Mouse (Mus musculus) spleen, postnatal 14 days (tissue): Measurements from ENCODE around the gene Polr2e.

Source experiments
- DNase-seq, 2 experiments: peaks; one replicate each; pipeline ENCODE4 v3.0.0; 2021 to 2022; ENCODE audit warnings: low spot score in 2 of 2

Gene Polr2e

DNA sequence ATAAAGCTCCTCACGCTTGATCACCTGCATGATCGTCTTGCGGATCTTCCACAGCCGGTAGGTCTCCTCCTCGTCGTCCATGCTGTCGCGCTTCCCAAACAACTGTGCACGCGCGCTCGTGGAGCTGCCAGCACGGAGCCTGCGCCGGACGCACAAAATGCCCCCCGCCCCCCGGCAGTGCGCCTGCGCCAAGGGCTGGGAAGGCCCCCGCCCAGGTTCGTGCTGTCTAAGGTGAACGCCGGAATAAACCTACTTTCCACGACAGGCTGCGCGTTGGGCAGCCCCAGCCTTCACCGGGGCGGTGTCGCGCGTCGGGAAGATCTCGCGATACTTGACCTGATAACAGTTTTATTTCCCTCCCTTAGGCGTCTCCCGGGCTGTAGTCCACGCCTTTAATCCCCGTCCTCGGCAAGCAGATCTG is at the start of gene Polr2e:
Gene Polr2e (minus strand): TSS at position 237 of the 421 bp plus-strand sequence.
- peak; percentile 96 to 97 for DNase-seq

DNA sequence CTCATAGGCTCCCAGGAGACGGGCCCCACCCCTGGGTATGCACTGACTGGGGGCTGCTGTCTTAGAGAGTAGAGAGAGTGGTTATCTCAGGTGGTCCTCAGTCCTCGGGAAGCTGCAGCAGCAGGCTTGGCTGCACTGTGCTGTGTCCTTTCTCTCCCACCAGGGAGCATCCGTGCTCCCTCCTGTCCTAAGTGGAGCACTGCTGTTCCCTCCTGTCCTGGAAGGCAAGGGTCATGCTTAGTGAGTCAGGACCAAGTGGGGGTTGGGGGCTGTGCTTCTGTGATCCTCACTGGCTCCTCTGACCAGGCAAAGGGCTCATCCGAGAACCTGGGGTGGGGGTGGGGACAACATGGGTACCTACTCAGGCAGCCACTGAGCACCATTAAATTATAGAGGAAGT is 49.6 kb upstream of the Polr2e start:
- DNase-seq: no peak

DNA sequence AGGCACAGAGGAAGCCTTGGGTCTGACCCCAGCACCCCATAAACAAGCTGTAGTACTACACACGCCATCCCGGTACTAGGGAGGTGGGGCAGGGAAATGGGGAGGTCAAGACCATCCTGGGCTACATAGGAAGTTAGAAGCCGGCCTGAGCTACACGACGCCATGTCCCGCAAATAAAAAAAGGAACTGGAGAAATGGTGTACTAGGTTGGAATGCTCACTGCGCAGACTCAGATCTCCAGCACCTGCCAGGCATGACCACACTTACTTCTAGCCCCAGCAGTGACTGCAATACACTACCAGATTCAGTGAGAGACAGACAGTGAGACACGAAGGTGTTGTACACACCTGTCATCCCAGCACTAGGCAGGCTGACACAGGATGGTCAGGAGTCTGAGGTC is 47.9 kb upstream of the Polr2e start:
- DNase-seq: no peak

DNA sequence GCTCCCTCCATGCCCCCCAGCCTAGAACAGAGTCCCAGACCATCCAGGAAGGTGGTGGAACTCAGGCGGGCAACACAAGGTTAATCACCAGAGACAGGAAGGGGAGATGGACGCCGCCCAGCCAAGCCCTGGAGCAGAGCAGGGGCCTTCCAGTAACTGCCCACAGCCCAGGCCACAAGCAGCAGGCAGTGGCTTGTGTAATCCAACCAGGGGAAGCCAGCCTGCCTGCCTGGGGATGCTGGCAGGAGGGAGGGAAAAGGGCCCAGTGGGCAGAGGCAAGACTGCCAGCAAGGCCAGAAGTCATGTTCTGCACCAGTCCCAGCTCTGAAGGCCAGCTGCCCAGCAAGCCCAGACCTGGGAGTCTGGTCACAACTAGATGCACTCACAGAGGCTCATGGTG is 47.3 kb upstream of the Polr2e start:
- DNase-seq: no peak

DNA sequence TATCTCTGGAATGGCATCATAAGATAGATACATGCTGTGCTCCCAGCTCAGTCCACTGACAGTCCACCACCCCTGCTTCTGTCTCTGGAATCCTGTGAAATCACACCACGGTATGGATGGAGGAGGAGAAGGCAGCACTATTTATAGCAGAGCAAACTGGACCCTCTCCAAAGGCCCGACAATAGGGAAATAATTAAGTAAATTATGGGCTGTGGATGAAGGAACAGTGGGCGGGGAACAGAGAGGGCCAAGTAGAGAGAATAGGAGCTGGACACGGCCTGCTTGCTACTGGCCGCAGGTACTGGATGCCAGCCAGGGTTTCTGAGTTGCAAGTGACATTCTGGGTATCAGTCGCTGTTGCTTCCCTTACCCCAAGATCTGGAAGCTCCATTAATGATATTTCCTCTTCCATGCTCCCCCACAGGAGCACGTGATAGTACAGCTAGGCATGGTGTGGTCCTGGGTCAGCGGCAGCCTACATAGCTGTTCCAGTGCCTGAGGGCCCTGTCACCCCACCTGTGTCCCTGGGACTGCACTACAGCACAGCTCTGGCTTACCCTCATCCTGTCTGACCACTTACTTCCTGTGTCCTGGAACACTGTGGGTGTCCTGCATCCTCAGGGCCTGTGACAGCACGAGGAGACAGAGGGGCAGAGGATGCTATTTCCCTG is 45.4 kb upstream of the Polr2e start:
- DNase-seq: no peak

DNA sequence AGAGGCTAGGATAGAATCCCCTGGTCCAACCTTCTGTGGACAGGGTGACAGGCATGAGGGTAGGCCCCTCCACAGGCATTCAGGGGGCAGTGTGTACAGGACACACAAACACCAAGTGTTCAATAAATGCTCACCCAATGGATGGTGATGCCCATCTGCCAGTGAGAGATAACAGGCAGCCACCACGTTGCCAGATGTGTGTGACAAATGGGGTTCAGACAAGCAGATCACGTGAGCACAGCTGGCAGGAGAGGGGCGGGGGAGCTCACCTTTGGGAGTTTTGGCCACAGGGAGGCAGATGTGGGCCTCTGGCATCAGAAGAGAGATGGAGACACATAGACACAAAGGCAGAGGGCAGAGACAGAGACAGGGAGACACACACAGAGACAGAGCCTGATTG is 41.5 kb upstream of the Polr2e start:
- DNase-seq: peak; percentile 63 to 66

DNA sequence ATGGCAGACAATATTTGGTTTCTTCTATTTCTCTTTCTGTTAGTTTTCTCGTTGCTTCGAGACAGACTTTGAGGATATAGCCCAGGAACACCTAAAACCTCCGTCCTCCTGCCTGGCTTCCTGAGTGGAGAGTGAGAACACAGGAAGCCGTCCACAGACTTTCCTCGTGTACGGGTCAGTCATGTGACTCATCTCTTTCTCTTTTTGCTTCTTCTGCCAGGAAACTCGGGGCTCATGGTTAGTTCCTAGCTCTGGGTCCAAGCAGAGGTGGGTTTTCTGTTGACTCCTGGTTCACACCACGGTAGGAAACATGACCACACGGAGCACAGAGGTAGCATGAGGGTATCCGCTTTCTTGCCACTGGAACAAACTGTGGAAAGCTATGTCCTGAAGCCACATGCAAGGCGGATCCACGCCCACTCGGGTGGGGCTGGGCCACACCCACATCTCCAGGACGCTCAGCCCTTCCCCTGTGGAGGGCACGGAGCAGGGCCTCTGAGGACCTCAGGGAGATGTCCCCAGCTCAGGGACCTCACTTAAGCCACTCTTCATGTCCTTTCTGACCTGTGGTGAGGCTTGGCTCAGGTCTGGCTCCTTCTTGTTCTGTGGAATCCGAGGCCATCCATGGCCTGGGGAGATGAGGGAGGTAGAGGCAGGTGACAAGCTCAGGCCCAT is 40.9 kb upstream of the Polr2e start:
- peak; percentile 60 to 61 for DNase-seq

DNA sequence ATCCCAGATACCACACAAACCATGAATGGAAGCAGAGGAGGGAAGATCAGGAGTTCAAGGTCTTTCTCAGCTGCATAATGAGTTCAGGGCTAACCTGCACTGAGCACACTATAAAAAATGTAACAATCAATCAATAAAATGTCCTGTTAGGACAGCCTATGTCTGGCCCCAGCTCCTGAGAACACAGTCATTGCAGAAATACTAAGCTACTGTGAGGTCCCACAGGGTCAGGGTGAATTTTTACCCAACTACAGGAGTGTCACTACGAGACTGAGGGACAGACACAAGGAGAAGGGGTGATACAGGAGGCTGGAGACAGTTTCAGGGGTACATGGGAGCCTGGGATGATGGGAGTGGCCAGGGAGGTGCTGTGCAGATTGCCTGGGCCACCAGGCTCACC is 38.8 kb upstream of the Polr2e start:
- no peak for DNase-seq

DNA sequence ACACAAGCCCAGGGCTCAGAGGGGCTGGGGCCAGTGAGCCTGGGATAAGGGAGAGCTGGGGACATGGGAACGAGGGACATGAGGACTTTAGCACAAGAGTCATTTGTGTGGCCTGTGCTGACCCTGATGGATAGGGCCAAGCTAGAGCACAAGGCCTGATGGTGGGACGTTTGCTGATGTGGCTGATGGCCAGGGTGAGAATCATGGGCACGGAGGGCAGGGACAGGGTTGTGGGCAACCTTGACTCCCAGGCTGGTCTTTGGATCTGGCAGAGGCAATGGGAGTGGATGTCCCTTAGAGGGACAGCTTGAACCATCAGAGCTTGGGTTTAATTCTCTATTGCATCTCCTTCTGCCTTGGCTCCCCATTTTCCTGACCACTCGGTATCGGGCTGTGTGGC is 37.7 kb upstream of the Polr2e start:
- DNase-seq: no peak

DNA sequence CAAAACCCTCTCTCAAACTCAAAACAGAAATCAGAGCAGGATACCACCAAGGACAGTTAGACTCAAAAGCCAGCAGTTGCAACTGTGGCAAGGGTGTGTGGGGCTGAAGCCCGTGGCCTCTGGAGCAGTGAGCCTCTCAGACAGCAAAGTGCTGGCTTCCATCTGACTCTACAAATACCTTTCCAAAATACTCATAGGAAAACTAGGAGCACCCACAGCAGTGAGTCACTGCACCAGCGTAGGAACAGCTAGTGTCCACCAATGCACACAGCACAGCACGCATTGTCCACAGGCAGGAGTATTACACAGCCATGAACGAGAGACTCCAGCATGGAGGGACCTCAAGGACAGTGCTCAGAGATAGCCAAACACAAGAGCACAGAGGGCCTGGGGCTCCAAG is 36.8 kb upstream of the Polr2e start:
- no peak for DNase-seq

DNA sequence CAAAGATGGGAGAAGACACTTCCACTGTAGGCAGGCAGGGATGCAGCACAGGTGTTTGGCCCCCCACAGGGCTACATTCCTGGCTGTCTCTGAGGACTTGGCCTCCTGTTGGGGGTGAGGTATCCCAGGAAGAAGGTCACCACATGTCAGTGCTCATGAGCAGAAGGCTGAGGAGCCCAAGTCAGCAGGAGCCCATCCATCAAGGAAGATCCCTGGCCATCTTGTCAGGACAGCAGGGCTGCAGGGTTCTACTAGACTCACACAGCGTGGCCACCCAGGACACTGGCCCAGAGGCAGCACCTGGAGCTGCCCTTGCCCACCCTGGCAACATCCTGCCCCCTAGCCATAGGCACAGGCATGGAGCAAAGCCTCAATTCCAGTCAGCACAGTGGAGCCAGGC is 36.3 kb upstream of the Polr2e start:
- DNase-seq: no peak

DNA sequence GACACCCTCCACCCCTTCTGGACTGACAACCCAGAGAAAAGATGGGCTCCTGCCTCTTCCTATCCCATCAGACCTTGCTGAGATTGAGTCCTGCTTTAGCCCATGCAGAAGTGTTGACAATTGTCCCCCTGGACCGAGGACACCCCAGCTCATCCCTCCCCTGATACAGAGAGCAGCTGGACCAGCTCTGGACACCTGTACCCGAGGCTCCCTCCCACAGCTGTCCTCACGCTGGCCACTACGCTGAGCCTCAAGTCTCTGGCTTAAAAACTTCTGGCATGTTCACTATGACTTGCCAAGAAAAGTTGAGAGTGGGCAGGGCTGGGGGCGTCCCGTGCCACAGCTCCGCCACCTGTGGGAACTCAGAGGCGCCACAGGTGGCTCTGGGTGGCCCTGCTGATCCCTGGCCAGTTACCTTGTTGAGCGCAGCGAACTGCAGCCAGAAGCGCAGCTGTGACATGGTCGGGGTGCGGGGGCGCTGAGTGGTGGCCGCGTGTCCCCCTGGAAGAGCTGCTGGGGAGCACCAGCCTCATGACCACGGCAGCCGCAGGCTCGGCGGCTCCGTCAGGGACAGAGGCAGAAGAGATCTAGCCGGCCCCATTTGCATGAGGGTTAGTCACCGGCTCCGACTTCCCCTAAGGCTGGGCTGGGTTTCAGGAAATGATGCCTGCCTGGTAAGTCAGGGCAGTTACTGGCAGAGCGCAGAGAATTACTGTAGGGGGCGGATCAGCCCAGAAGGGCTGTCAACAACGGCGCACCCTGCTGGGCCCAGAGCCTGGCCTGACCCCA is 35.4 kb upstream of the Polr2e start:
- peak; percentile 60 to 74 for DNase-seq

DNA sequence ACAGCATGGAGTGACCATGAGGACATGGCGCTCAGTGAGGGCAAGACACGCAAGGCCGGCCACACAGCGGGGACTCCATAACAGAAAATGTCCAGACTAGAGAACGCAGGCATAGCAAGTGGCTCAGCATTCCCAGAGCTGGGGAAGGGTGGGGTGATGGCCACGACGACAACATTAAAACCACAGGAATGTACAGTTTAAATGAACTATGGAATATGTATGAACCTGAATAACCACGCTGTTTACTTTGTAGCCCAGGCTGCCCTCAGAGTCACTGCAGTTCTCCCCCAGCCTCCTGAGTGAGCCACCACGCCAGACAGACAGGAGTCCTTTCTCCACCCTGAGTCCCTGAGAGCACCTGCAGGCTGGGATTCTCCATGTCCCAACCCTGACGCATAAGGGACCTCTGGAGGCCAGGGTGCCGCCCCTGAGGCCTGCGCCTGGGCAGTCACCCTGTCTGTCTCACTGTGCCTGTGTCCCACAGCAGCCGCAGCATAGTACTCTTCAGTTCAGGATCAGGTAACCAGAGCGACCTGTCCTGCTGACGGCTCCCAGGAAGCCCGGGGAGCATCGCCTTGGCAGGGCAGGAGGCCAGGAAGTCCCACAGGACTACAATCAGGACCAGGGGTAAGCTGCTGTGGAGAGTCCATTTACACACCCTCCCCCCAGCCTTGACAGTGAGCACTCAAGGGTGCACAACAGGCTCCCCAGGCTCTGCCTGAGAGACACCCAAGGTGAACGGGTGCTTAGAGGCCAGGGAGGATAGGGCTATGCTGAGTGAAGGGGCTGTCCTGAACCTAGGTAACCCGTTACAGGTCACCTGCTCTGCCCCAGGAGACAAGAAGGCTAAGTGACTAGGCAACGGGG is 33.3 kb upstream of the Polr2e start:
- DNase-seq: no peak

DNA sequence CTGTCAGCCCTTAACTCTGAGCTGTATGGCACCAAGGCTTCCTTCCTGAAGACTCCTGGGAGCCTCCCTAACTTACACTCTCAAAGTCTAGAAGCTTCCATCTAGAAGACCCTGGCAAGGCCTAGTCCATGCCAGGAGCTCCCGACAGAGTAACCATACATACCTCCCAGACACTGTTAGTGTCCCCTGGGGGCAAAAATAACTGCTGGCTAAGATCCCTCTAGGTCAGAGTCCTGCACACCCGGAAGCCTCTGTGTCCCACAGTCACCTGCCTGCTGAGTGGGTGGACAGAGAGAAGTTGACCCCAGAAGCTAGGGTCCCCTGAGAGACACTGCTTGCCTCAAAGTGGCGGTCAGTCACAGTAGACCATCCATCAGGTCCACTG is 31.9 kb upstream of the Polr2e start:
- no peak for DNase-seq

DNA sequence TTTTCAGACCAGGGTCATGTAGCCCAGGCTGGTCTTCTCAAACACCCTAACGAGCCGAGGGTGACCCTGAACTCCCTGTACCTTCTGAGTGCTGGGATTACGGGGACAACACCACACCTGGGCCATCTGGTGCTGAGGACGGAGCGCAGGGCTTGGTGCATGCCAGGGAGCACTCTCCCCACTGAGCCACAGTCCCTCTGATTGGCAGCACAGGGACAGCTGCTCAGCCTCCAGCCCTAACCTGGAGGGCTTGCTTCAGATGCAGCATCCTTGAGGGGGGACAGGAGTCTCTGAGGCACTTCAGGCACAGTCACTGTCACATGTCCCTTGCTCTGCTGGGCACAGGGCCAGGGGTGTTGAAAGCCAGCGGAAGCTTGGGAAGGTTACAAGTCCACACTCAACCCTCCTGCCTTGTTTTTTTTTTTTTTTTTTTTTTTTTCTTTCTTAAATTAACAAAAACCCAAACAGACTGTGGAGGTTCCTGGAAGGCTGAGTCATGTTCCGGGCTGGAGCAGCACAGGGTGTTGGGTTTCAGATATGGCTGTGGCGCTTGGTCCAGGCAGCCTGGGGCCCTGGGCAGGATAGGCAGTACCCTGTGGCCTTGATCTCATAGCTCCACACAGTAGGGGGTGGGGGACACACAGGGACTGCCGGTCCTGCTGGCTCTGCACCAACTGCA is 31.4 kb upstream of the Polr2e start:
- peak; percentile 38 to 50 for DNase-seq

DNA sequence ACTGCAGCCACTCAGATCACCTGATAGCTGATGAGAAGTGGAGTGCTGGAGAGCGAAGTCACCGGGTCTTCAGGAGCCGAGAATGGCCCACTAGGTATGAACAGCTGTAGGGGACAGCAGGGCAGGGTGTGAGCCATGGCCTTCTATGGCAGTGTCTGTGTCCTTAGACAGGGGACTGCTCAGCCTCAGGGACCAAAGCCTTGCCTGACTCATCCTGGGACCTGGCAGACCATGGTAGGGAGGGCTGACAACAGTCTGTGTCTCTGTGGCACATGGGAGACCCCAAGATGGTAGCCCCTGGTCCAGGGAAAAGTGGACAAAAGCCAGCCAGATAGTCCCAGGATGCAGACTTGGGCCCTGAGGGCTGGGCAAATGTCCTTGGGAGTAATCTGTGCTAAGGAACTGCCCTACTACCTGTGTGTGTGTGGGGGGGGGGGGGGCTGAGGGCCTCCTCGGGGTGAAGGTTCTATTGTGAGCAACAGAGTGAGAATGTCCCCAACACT is 30.4 kb upstream of the Polr2e start:
- no peak for DNase-seq

DNA sequence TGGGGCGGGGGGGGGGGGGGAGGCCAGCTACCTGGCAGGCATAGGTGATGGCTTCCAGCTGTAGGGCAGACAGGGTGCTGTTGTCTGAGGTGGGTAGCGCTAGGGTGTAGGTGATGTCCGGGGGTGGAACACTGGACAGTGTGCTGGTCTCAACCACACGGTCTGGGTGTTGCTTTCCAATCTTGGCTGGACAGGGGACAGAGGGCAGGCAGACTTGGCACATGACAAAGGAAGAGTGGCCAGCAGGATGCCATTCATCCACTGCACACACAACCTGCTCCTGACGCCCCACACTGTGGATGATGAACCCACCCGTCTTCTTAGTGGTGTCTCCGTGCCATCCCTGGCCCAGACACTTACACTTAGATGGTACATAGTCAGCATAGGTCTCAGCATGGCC is 29.7 kb upstream of the Polr2e start:
- DNase-seq: no peak

DNA sequence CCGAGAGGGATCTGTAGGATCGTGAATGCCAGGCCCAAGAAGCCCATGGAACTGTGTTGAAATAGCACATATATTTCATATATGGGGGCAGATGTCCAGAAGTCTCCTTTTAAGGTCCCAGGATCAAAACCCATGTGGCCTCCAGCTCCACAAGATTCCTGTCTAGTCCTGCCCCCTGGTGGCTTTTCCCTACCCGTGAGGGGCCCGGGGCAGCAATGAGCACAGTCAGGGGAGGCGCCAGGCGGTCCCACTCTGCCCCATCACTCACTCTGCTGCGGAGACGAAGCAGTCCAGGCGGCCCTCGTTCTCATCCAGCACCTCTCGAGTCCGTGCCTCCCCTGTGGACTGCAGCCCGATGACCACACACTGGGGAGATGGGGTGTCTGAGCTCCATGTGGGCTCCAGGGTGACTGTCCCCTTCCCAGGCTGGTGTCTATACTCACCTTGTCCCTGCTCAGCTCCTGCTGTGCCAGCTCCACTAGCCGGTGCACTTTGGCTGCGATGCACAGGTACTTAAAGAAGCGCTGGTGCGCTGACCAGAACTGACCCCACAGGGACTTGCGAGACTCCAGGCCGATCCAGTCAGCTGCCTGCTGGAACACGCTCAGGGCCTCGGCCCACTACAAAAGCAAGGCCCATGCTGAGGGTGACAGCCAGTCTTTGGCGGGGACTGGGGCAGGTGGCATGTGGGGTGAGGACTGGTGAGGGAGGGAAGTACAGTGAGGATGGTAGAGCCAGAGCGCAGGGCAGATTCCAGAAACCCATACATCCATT is 24.5 kb upstream of the Polr2e start:
- no peak for DNase-seq

DNA sequence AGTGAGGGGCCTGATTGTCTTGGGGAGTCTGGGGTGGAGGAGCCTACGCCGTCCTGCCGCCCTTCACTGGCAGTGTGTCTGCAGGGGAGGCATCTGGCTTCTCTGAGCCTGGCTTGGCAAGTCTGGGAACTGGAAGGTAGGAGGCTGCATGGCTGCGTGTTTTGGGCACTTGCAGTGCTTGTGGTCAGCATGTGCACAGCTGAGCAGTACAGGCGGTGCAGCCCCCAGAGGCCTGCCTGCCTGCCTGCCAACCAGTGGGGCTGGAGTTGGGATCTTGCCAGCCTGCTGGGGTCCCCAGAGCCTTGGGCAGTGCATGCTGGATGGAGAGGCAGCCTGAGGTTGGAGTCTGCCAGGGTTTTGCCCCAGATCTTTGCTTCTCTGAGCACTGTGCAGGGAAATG is 23.5 kb upstream of the Polr2e start:
- DNase-seq: no peak

DNA sequence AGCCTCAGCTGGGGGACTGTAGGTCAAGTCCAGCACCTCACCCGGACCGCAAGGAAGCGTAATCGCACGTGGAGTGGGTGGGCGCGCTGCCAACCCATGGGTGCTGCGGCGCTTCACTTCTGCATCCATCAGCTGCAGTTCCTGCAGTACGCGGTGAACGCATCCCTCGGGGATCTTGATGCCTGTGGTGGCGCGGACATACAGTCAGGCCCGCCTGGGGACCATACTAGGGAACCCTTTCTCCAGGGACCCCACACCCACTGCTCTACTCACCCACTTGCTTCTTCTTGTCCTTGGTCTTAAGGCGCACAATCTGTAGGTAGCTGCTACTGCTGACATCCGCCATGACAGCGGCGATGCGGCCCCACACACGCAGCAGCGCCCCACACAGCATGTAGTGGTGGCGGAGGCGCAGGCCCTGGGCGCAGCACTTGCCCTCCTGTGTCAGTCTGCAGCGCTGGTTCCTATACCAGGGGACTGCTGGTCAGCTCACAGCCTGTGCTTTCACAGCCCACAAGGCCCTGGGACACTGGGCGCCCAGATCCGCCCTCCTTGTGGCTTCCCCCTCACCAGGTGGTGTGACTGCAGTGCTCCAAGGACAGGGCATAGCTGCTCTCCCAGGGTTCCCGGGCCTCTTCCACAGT is 18.2 kb upstream of the Polr2e start:
- no peak for DNase-seq
